19 mouse cellular contexts compared by ENCODE assay signal in the genomic region with DNA sequence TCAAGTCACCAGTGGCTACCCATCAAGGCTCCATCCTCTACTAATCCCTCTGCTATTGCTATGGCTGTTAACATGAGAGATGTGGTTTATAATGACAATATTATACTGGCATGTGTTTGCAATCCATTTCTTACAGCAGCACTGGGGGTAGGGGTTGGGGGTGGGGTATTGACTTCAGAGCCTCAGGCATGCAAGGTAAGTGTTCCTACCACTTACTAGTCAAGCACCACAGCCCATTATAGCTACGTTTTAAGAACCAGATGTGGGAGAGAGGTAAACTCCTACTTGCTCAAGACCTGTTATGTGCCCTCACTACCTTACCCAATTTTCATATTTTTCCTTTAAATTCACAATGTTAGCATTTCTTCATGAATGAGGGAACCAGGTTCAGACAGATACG.
DNase-seq lines count a peak whose midpoint lies in the region; ATAC-seq and TF ChIP-seq lines count a peak whose summit lies in the region.
"Had no signal": no experiment of that assay in that cellular context is flagged by ENCODE, and none has a peak within 500 bp of the region (broad histone marks: within the 10 kb centered on the region; RNA-seq: fewer than 3 reads in every experiment).

No protein-coding gene starts in this region.

- H3K27me3 ChIP-seq in embryonic facial prominence, embryonic 10.5 days (replicated peaks; ENCODE audit: low read depth, poor library complexity, severe bottlenecking), result no peaks in the 10 kb centered on the region
- H3K27me3 ChIP-seq in embryonic facial prominence, embryonic 11.5 days (ENCODE audit: control insufficient read depth, insufficient read depth, low read length), result no peaks in the 10 kb centered on the region
- H3K27me3 ChIP-seq in limb, embryonic 11.5 days (ENCODE audit: control insufficient read depth, insufficient read depth, low read length), result no peaks in the 10 kb centered on the region
- H3K27me3 ChIP-seq in hindbrain, postnatal 0 days (ENCODE audit: insufficient read depth, low read length), result no peaks in the 10 kb centered on the region
- H3K27me3 ChIP-seq: embryonic facial prominence, embryonic 12.5 days; forebrain, embryonic 13.5 days; forebrain, embryonic 15.5 days had no signal

- H3K36me3 ChIP-seq in embryonic facial prominence, embryonic 10.5 days (replicated peaks), result no peaks in the 10 kb centered on the region
- no peaks in the 10 kb centered on the region for H3K36me3 ChIP-seq in embryonic facial prominence, embryonic 11.5 days (replicated peaks; ENCODE audit: control insufficient read depth, insufficient read depth, low read depth, low read length)
- H3K36me3 ChIP-seq in limb, embryonic 11.5 days (ENCODE audit: control insufficient read depth, insufficient read depth, low read length), result no peaks in the 10 kb centered on the region
- H3K36me3 ChIP-seq in hindbrain, postnatal 0 days (ENCODE audit: insufficient read depth, low read length), result no peaks in the 10 kb centered on the region
- H3K36me3 ChIP-seq: embryonic facial prominence, embryonic 12.5 days; forebrain, embryonic 15.5 days had no signal

- peaks cover 13% of the 10 kb centered on the region for H3K4me1 ChIP-seq in embryonic facial prominence, embryonic 10.5 days
- no peaks in the 10 kb centered on the region for H3K4me1 ChIP-seq in embryonic facial prominence, embryonic 11.5 days (ENCODE audit: control insufficient read depth, insufficient read depth, low read length)
- H3K4me1 ChIP-seq in limb, embryonic 11.5 days (ENCODE audit: control insufficient read depth, insufficient read depth, low read length), result no peaks in the 10 kb centered on the region; the same call in 1 of the 2 replicates
- peaks cover 2% of the 10 kb centered on the region; the same call in 1 of the 2 replicates for H3K4me1 ChIP-seq in hindbrain, postnatal 0 days (ENCODE audit: insufficient read depth, low read length)

- DNase-seq in embryonic facial prominence, embryonic 10.5 days (ENCODE audit: low spot score), result peak; percentile 37
- peak; percentile 67 for DNase-seq in embryonic facial prominence, embryonic 11.5 days (ENCODE audit: low spot score)
- DNase-seq in hindlimb bud, embryonic 11.5 days (ENCODE audit: extremely low spot score, low read depth, low spot score), result peak; percentile 35
- DNase-seq in limb, embryonic 11.5 days (ENCODE audit: low spot score), result peak; percentile 27
- DNase-seq in hindbrain, postnatal 0 days (ENCODE audit: low spot score), result no peak
- DNase-seq in heart, adult 9 months (ENCODE audit: low spot score in 2 of 2), result no peak
- no peak for DNase-seq in urinary bladder, postnatal 10 days (ENCODE audit: low spot score)
- DNase-seq: adrenal gland, adult 8-10 months; adrenal gland, postnatal 14 days; adrenal gland, postnatal 36 days; cerebellum, adult 11-12 months; cerebellum, adult 2 months; cerebellum, adult 9-10 months; cerebellum, postnatal 25 days; forebrain, postnatal 0 days had no signal

- H3K4me2 ChIP-seq in embryonic facial prominence, embryonic 11.5 days (ENCODE audit: low read depth, low read length), result no peak overlapping the region
- H3K4me2 ChIP-seq in limb, embryonic 11.5 days (ENCODE audit: low read depth, severe bottlenecking), result no peak overlapping the region
- H3K4me2 ChIP-seq in hindbrain, postnatal 0 days (ENCODE audit: low read depth, low read length), result no peak overlapping the region
- H3K4me2 ChIP-seq: embryonic facial prominence, embryonic 12.5 days; forebrain, embryonic 13.5 days; forebrain, embryonic 15.5 days had no signal

- ATAC-seq in embryonic facial prominence, embryonic 11.5 days (replicated peaks; ENCODE audit: insufficient number of reproducible peaks, low FRiP score, low TSS enrichment, low read depth), result no peak; the same call in 1 of the 2 replicates
- ATAC-seq in limb, embryonic 11.5 days (ENCODE audit: insufficient number of reproducible peaks, low FRiP score, low TSS enrichment, low read depth), result no peak
- ATAC-seq in hindbrain, postnatal 0 days, result no peak
- ATAC-seq in inflammation-experienced regulatory T-cells, adult 6 months, result no peak
- ATAC-seq: forebrain, embryonic 13.5 days; forebrain, embryonic 15.5 days; forebrain, postnatal 0 days had no signal

- peak overlapping the region; percentile 16; the same call in 1 of the 2 replicates for H3K27ac ChIP-seq in embryonic facial prominence, embryonic 10.5 days (replicated peaks)
- no peak overlapping the region for H3K27ac ChIP-seq in embryonic facial prominence, embryonic 11.5 days (replicated peaks; ENCODE audit: low read depth, low read length)
- no peak overlapping the region for H3K27ac ChIP-seq in limb, embryonic 11.5 days (replicated peaks; ENCODE audit: low read depth, low read length)
- no peak overlapping the region for H3K27ac ChIP-seq in hindbrain, postnatal 0 days
- H3K27ac ChIP-seq: forebrain, embryonic 13.5 days; forebrain, embryonic 15.5 days had no signal

- H3K4me3 ChIP-seq in embryonic facial prominence, embryonic 10.5 days, result no peak overlapping the region
- H3K4me3 ChIP-seq in embryonic facial prominence, embryonic 11.5 days (ENCODE audit: low read depth, low read length), result no peak overlapping the region
- H3K4me3 ChIP-seq in limb, embryonic 11.5 days (ENCODE audit: low read depth, low read length), result no peak overlapping the region
- no peak overlapping the region for H3K4me3 ChIP-seq in hindbrain, postnatal 0 days (ENCODE audit: low read length)
- H3K4me3 ChIP-seq: embryonic facial prominence, embryonic 12.5 days; forebrain, embryonic 13.5 days; forebrain, embryonic 15.5 days had no signal

- no peaks in the 10 kb centered on the region for H3K9me3 ChIP-seq in embryonic facial prominence, embryonic 10.5 days
- no peaks in the 10 kb centered on the region for H3K9me3 ChIP-seq in embryonic facial prominence, embryonic 11.5 days (replicated peaks; ENCODE audit: control insufficient read depth, low read length)
- no peaks in the 10 kb centered on the region for H3K9me3 ChIP-seq in limb, embryonic 11.5 days (ENCODE audit: control insufficient read depth, low read length)
- no peaks in the 10 kb centered on the region for H3K9me3 ChIP-seq in hindbrain, postnatal 0 days (ENCODE audit: low read length)
- H3K9me3 ChIP-seq: embryonic facial prominence, embryonic 12.5 days; forebrain, embryonic 13.5 days; forebrain, embryonic 15.5 days had no signal

- no peak for TF ChIP-seq CTCF in hindbrain, postnatal 0 days (IDR thresholded peaks at IDR 0.05; ENCODE audit: low read depth)

- H3K9ac ChIP-seq in embryonic facial prominence, embryonic 11.5 days (replicated peaks; ENCODE audit: low read length), result no peak overlapping the region
- no peak overlapping the region for H3K9ac ChIP-seq in limb, embryonic 11.5 days (ENCODE audit: low read length)
- H3K9ac ChIP-seq in hindbrain, postnatal 0 days (replicated peaks; ENCODE audit: low read length), result no peak overlapping the region
- H3K9ac ChIP-seq: embryonic facial prominence, embryonic 12.5 days; forebrain, embryonic 13.5 days; forebrain, embryonic 15.5 days; forebrain, postnatal 0 days had no signal

- WGBS in embryonic facial prominence, embryonic 10.5 days, result 42% methylated on average over 2 of the region's 2 CpGs
- WGBS in embryonic facial prominence, embryonic 11.5 days, result 24% methylated on average over 2 of the region's 2 CpGs
- WGBS in limb, embryonic 11.5 days, result 18% methylated on average over 2 of the region's 2 CpGs
- WGBS in hindbrain, postnatal 0 days, result 81% methylated on average over 2 of the region's 2 CpGs

Comparison
In these comparisons a context has a peak if more than half of its experiments do, and no peak if none do; other contexts are left out.
1. DNase-seq: peak in embryonic facial prominence, embryonic 10.5 days (single experiment), embryonic facial prominence, embryonic 11.5 days (single experiment), hindlimb bud, embryonic 11.5 days (single experiment) and limb, embryonic 11.5 days (single experiment); none in hindbrain, postnatal 0 days (single experiment), heart, adult 9 months (0 of 2) and urinary bladder, postnatal 10 days (single experiment).